Comparison of ENCODE assay signal across 16 mouse cellular contexts in genomic region chr11:8634728-8635410, GRCm38 (mm10). TPM values are rescaled to one million over a fixed set of nuclear protein-coding genes. Genes with fewer than 3 reads are reported as not detected.
A peak's percentile ranks its signal among the peaks of the same experiment; 100 is the strongest.
DNase-seq lines count a peak whose midpoint lies in the region; ATAC-seq and TF ChIP-seq lines count a peak whose summit lies in the region.
"Had no signal": no experiment of that assay in that cellular context is flagged by ENCODE, and none has a peak within 500 bp of the region (broad histone marks: within the 10 kb centered on the region; RNA-seq: fewer than 3 reads in every experiment).

No protein-coding gene starts in this region.

- WGBS in lung, postnatal 0 days = 57% methylated on average over 7 of the region's 7 CpGs
- 55% methylated on average over 7 of the region's 7 CpGs for WGBS in hindbrain, embryonic 13.5 days

- peak; percentile 27 for ATAC-seq in lung, postnatal 0 days
- ATAC-seq in hindbrain, embryonic 13.5 days (ENCODE audit: low FRiP score) = no peak

- H3K27me3 ChIP-seq in lung, postnatal 0 days (replicated peaks; ENCODE audit: insufficient read depth, low read length) = no peaks in the 10 kb centered on the region
- H3K27me3 ChIP-seq in hindbrain, embryonic 13.5 days = 0 out of 2 replicates have a peak, but pooled peaks cover 2% of the 10 kb centered on the region
- H3K27me3 ChIP-seq: heart, embryonic 13.5 days; hindbrain, embryonic 15.5 days had no signal

- H3K4me1 ChIP-seq in lung, postnatal 0 days (ENCODE audit: insufficient read depth, low read depth, low read length) = peaks cover 5% of the 10 kb centered on the region; the same call in 1 of the 2 replicates
- H3K4me1 ChIP-seq in hindbrain, embryonic 13.5 days (replicated peaks) = no peaks in the 10 kb centered on the region

- H3K9me3 ChIP-seq in lung, postnatal 0 days (ENCODE audit: low read length) = no peaks in the 10 kb centered on the region
- no peaks in the 10 kb centered on the region for H3K9me3 ChIP-seq in hindbrain, embryonic 13.5 days
- H3K9me3 ChIP-seq: embryonic facial prominence, embryonic 10.5 days; heart, embryonic 13.5 days; hindbrain, embryonic 15.5 days; midbrain, embryonic 10.5 days had no signal

- no peak overlapping the region for H3K27ac ChIP-seq in lung, postnatal 0 days (ENCODE audit: low read length)
- no peak overlapping the region for H3K27ac ChIP-seq in hindbrain, embryonic 13.5 days
- H3K27ac ChIP-seq: embryonic facial prominence, embryonic 10.5 days; heart, embryonic 13.5 days; hindbrain, embryonic 15.5 days; midbrain, embryonic 10.5 days had no signal

- no peak overlapping the region for H3K4me3 ChIP-seq in lung, postnatal 0 days (ENCODE audit: low read depth, low read length)
- no peak overlapping the region for H3K4me3 ChIP-seq in hindbrain, embryonic 13.5 days
- H3K4me3 ChIP-seq: embryonic facial prominence, embryonic 10.5 days; heart, embryonic 13.5 days; hindbrain, embryonic 15.5 days; midbrain, embryonic 10.5 days had no signal

- no peak for TF ChIP-seq CTCF in lung, postnatal 0 days (IDR thresholded peaks at IDR 0.05)

- no peak overlapping the region for H3K4me2 ChIP-seq in lung, postnatal 0 days (replicated peaks; ENCODE audit: low read depth, low read length)
- H3K4me2 ChIP-seq in hindbrain, embryonic 13.5 days = no peak overlapping the region
- H3K4me2 ChIP-seq: heart, embryonic 13.5 days; hindbrain, embryonic 15.5 days had no signal

- no peak for DNase-seq in lung, postnatal 0 days (ENCODE audit: low spot score)
- DNase-seq in lung, postnatal 14 days = no peak
- peak; percentile 74 for DNase-seq in kidney, adult 18-20 months
- peak; percentile 58 to 70 for DNase-seq in kidney, postnatal 4 days
- DNase-seq in yolk sac, embryonic 10.5 days (ENCODE audit: low spot score) = peak; percentile 80
- no peak for DNase-seq in gastrocnemius, postnatal 36 days
- DNase-seq in lung, postnatal 10 days = no peak
- DNase-seq: B cell, adult 2 months; cerebellum, adult 2 months; lung, adult 18-20 months; thymus, postnatal 36 days had no signal

- H3K36me3 ChIP-seq in lung, postnatal 0 days (ENCODE audit: insufficient read depth, low read length) = no peaks in the 10 kb centered on the region
- no peaks in the 10 kb centered on the region for H3K36me3 ChIP-seq in hindbrain, embryonic 13.5 days
- H3K36me3 ChIP-seq: heart, embryonic 13.5 days; hindbrain, embryonic 15.5 days; midbrain, embryonic 10.5 days had no signal

- intact Hi-C loops in gastrocnemius, postnatal 36 days (cut with DNase I) = no loop called here

- H3K9ac ChIP-seq in lung, postnatal 0 days (replicated peaks; ENCODE audit: low read depth) = no peak overlapping the region
- H3K9ac ChIP-seq in hindbrain, embryonic 13.5 days = no peak overlapping the region
- H3K9ac ChIP-seq: heart, embryonic 13.5 days; hindbrain, embryonic 15.5 days had no signal

- TF ChIP-seq EP300 in lung, postnatal 0 days (IDR thresholded peaks at IDR 0.05) = no peak

RNA-seq across cellular contexts. Expression of gene Tns3, which starts 29.5 kb away (rescaled TPM):
- 34.9 and 37.5 TPM in 2 replicates for polyA plus RNA-seq in lung, postnatal 0 days (2015; fragmentation: Nextera tagmentation; extraction: Ambion mirVana)
- total RNA-seq in gastrocnemius, postnatal 36 days (2021) = 1 to 10 TPM; 4.7 to 5.9 TPM
- 4.9 and 5.3 TPM in 2 replicates for polyA plus RNA-seq in hindbrain, embryonic 13.5 days (2015; fragmentation: Nextera tagmentation; extraction: Ambion mirVana)

Comparison
In these comparisons a context has a peak if more than half of its experiments do, and no peak if none do; other contexts are left out.
1. DNase-seq: peak in kidney, adult 18-20 months (single experiment), kidney, postnatal 4 days (2 of 2) and yolk sac, embryonic 10.5 days (single experiment); none in lung, postnatal 0 days (single experiment), lung, postnatal 14 days (single experiment), gastrocnemius, postnatal 36 days (0 of 2) and lung, postnatal 10 days (single experiment).